Mouse (Mus musculus) embryonic fibroblast, embryonic 13.5 days (primary cell): ENCODE results near the gene Cdt1.

Source experiments
- CTCF ChIP-seq: IDR thresholded peaks from 2 replicates; pipeline ENCODE4 v1.5.1; 2011; ENCODE audit warnings: mild to moderate bottlenecking, control low read depth, low read length, moderate library complexity, borderline replicate concordance; ENCODE audit not compliant: insufficient read depth
- POLR2A ChIP-seq: IDR thresholded peaks from 2 replicates; pipeline ENCODE4 v1.6.1; 2011; ENCODE audit warnings: low read depth, mild to moderate bottlenecking, control low read depth, low read length, moderate library complexity

- TF ChIP-seq POLR2A (no peak), CTCF (no peak)
Measured at GRCm38 (mm10) chr8:122526084-122526483, 41.7 kb upstream of the Cdt1 start.
